Mouse (Mus musculus) left cerebral cortex, adult 11 months (tissue): ENCODE measurements around the gene Slc41a1.
A peak's percentile ranks its signal among the peaks of the same experiment; 100 is the strongest.

ENCODE experiments used
- DNase-seq: peaks from one replicate; pipeline ENCODE4 v3.0.0; 2022; ENCODE audit warnings: low spot score

The Slc41a1 gene

GRCm38 (mm10) chr1:131827787-131828258, 530 bp downstream of the Slc41a1 start:
- DNase-seq = peak; percentile 84

GRCm38 (mm10) chr1:131828297-131829126, 1.2 kb downstream of the Slc41a1 start:
- DNase-seq = no peak

GRCm38 (mm10) chr1:131829279-131829678, 2.0 kb downstream of the Slc41a1 start:
- DNase-seq = no peak

- no peak for DNase-seq
These were observed 3.3 kb downstream of the Slc41a1 start for GRCm38 (mm10) chr1:131830561-131830960.

GRCm38 (mm10) chr1:131830971-131831641, 3.8 kb downstream of the Slc41a1 start:
- DNase-seq = no peak

- no peak for DNase-seq
These were observed 9.7 kb downstream of the Slc41a1 start for GRCm38 (mm10) chr1:131837035-131837434.

- no peak for DNase-seq
These were observed 11.2 kb downstream of the Slc41a1 start for GRCm38 (mm10) chr1:131838542-131838941.

- no peak for DNase-seq
These were observed 12.0 kb downstream of the Slc41a1 start for GRCm38 (mm10) chr1:131839279-131839678.

- no peak for DNase-seq
These were observed 14.9 kb downstream of the Slc41a1 start for GRCm38 (mm10) chr1:131842221-131842620.

- no peak for DNase-seq
These were observed 16.5 kb downstream of the Slc41a1 start for GRCm38 (mm10) chr1:131843758-131844157.

GRCm38 (mm10) chr1:131844883-131845282, 17.6 kb downstream of the Slc41a1 start:
- DNase-seq = no peak

GRCm38 (mm10) chr1:131846255-131846654, 19.0 kb downstream of the Slc41a1 start:
- peak; percentile 37 for DNase-seq

GRCm38 (mm10) chr1:131861811-131862210, 34.5 kb downstream of the Slc41a1 start:
- no peak for DNase-seq

GRCm38 (mm10) chr1:131865596-131865995, 38.3 kb downstream of the Slc41a1 start:
- DNase-seq = no peak

- no peak for DNase-seq
These were observed 39.2 kb downstream of the Slc41a1 start for GRCm38 (mm10) chr1:131866304-131866999.

- peak; percentile 79 for DNase-seq
These were observed 40.0 kb downstream of the Slc41a1 start, which contains the start of gene Rab29 for GRCm38 (mm10) chr1:131867093-131867945. Gene Rab29, plus strand, starts transcription at chr1:131867224.

GRCm38 (mm10) chr1:131867946-131868290, 40.6 kb downstream of the Slc41a1 start:
- no peak for DNase-seq

GRCm38 (mm10) chr1:131869561-131869960, 42.3 kb downstream of the Slc41a1 start:
- no peak for DNase-seq

GRCm38 (mm10) chr1:131872856-131873255, 45.6 kb downstream of the Slc41a1 start:
- DNase-seq = no peak

- no peak for DNase-seq
These were observed 52.5 kb downstream of the Slc41a1 start for GRCm38 (mm10) chr1:131879816-131880215.

- DNase-seq = no peak
These were observed 55.5 kb downstream of the Slc41a1 start for GRCm38 (mm10) chr1:131882787-131883186.

- no peak for DNase-seq
These were observed 58.9 kb downstream of the Slc41a1 start for GRCm38 (mm10) chr1:131886173-131886572.
